Mouse (Mus musculus) stomach, postnatal 0 days (tissue): Measurements from ENCODE around the gene Ak4.

Experiments used
- CTCF ChIP-seq: IDR thresholded peaks from 2 replicates; pipeline ENCODE4 v1.5.1; 2016; ENCODE audit warnings: antibody characterized with exemption, low read depth, mild to moderate bottlenecking, moderate library complexity
- EP300 ChIP-seq: optimal IDR thresholded peaks from 2 replicates; pipeline ENCODE3; 2016; ENCODE audit warnings: antibody characterized with exemption

GRCm38 (mm10) chr4:101393292-101393711 lies 25.8 kb upstream of the Ak4 start:
- TF ChIP-seq CTCF (no peak), EP300 (no peak)
